Mouse (Mus musculus): ENCODE results near the gene Vps41. TPM values are rescaled to one million over a fixed set of nuclear protein-coding genes. Genes with fewer than 3 reads are reported as not detected.

The Vps41 gene
- polyA plus RNA-seq, 1 experiment from 2014 or later, result 58.8 TPM

GRCm38 (mm10) chr13:18896789-18897188 is 179.7 kb downstream of the Vps41 start:
- whole genome bisulfite sequencing, result 80% methylated on average over 3 of the region's 3 CpGs
- H3K27me3 ChIP-seq, result no peaks in the 10 kb centered on the region
- H3K4me2 ChIP-seq, result no peak overlapping the region
- H3K36me3 ChIP-seq, result no peaks in the 10 kb centered on the region
- no peaks in the 10 kb centered on the region for H3K9me3 ChIP-seq
- no peak for ATAC-seq (ENCODE audit: borderline replicate concordance, extremely low read depth, low FRiP score, low TSS enrichment)
- no peak overlapping the region for H3K27ac ChIP-seq
- no peaks in the 10 kb centered on the region for H3K4me1 ChIP-seq
- no peak overlapping the region for H3K4me3 ChIP-seq
- H3K9ac ChIP-seq, result no peak overlapping the region

- Histone ChIP-seq H3K9me3 (no peaks in the 10 kb centered on the region), H3K36me3 (no peaks in the 10 kb centered on the region), H3K4me2 (no peak overlapping the region), H3K9ac (no peak overlapping the region), H3K4me3 (no peak overlapping the region), H3K4me1 (no peaks in the 10 kb centered on the region), H3K27ac (no peak overlapping the region), H3K27me3 (no peaks in the 10 kb centered on the region)
- 75% methylated on average over 6 of the region's 6 CpGs for WGBS
- ATAC-seq (ENCODE audit: borderline replicate concordance, extremely low read depth, low FRiP score, low TSS enrichment), result no peak
Observed at GRCm38 (mm10) chr13:18903623-18904022, 186.5 kb downstream of the Vps41 start.

- Histone ChIP-seq H3K9me3 (no peaks in the 10 kb centered on the region), H3K4me1 (no peaks in the 10 kb centered on the region), H3K27ac (no peak overlapping the region), H3K9ac (no peak overlapping the region), H3K4me3 (no peak overlapping the region), H3K4me2 (no peak overlapping the region), H3K36me3 (no peaks in the 10 kb centered on the region), H3K27me3 (no peaks in the 10 kb centered on the region)
- 61% methylated on average over 4 of the region's 4 CpGs for WGBS
- no peak for ATAC-seq (ENCODE audit: borderline replicate concordance, extremely low read depth, low FRiP score, low TSS enrichment)
Observed at GRCm38 (mm10) chr13:18914774-18915173, 197.7 kb downstream of the Vps41 start.

Other genes starting within 250 kb of the Vps41 start
- gene Amph, start 230.9 kb downstream of the Vps41 start, polyA plus RNA-seq (2015; fragmentation: Nextera tagmentation; extraction: Ambion mirVana), result 1.3 and 1.9 TPM in 2 replicates